Mouse (Mus musculus): ENCODE results near the gene Tmco2. TPM values are rescaled to one million over a fixed set of nuclear protein-coding genes. Genes with fewer than 3 reads are reported as not detected.

The Tmco2 gene
- not detected for total RNA-seq (2023)

DNA sequence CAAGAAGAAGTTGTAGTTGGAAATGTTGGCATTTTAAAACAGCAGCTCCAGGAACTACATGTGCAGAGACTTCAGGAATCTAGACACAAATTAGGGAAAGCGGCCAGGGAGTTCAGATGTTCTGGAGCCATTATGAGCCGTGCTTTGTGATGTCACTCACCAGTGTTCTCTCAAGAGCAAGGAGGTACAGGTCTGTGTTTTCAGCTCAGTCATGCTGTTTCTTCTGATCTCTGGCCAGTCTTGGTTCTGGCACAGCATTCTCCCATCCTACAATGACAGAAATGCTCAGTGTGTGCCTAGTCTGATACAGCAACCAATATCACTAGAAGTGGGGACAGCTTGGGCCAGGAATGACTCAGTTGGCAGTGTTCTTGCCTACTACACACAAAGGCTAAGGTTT lies at the start of gene Tmco2:
Tmco2 (minus strand) TSS at position 101 of the 400 bp plus-strand sequence.

DNA sequence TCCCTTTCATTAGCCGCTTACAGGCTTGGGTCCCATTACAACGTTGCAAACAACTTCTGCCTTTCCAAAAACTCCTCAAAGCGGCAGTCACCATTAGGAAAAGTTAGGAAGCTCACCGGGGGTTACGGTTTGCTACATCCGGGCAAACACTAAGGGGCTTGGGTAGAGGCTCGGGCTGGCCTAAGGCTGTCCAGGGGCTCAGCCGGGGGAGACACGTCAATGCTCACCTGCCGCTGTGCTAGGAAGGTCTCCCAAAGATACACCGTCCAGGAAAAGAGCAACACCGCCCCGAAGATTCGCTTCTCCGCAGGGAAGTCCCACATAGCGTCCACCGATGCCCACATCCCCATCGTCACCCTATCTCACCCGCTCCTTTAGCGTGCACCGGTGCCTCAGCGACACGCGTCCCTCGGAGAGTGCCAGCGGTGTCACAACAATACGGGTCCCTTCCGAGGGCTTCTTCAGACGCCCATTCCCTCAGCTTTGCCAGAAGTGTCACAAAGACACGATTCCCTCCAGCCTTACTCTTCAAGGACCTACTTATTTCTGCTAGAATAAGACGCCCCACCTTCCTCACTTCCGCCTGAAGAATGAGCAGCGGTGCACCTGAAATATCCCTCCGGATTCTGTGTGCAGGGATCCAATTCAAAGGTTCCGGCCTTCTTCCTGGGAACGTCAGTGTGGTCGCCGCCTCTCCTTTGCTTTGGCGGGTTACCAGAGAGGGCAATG lies 11.2 kb downstream of the Tmco2 start, which contains the start of gene Zmpste24:
Zmpste24 (minus strand) TSS at position 592 of the 729 bp plus-strand sequence.

Other genes starting within 250 kb of the Tmco2 start
- gene Exo5, start 184.2 kb downstream of the Tmco2 start, total RNA-seq (2023) = 10 to 100 TPM in 1 of 2 experiments, 1 to 10 TPM in 1; 9.1 to 11.8 TPM
- 1 to 10 TPM; 7.9 to 9.3 TPM for gene Zfp69, start 157.5 kb downstream of the Tmco2 start, total RNA-seq (2023)
- 100 to 1,000 TPM; 380 to 399 TPM for gene Smap2, start 92.0 kb downstream of the Tmco2 start, total RNA-seq (2023)
- gene Col9a2, start 69.8 kb downstream of the Tmco2 start, total RNA-seq (2023) = not detected
- gene Zmpste24, start 11.0 kb downstream of the Tmco2 start, total RNA-seq (2023) = 10 to 100 TPM; 33.5 to 33.7 TPM
- 10 to 100 TPM; 73.3 to 82.0 TPM for gene Rlf, start 105.9 kb upstream of the Tmco2 start, total RNA-seq (2023)
- not detected for gene Gm12888, start 215.7 kb upstream of the Tmco2 start, total RNA-seq (2023)

Data from B cell, adult 67 days (primary cell).